Mouse (Mus musculus): ENCODE data around the gene BC005537.
"Not testable (repeated sequence)": the region's sequence is repeated elsewhere in the genome, so short reads cannot be mapped to it uniquely, and the experiment has no call there.

The BC005537 gene

DNA sequence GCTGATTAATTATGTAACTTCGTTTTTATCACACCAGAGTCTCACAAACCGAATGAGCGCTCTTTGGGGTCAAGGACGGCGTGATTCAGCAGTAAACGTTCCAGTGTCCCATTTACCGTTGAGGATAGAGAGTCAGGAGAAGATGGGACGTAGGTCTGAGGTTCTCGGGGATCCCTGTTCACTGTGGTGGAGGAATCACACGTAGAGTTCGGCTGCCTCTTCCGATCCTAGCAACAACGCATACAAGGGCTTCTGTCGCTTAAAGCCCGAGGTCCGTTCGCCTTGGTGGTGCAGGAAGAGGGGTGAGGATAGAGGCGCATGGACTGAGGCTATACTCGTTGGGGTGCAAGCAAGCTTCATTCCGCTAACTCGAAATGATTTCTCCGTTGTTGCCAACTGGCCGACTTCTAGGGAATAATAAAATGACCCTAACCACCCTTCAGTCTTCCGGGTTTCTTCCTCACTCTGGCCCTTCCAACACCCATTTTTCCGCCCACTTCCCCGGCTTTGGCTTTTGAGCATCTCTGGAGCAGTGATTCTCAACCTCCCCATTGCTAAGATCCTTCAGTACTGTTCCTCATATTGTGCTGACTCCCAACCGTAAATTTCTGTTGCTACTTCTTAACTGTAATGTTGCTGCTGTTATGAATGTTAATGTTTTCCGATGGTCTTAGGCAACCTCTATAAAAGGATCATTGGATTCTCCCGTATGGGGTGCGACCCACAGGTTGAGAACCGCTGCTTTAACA lies 1.4 kb upstream of the BC005537 start:
- in situ Hi-C loops (cut with MboI, MseI): no loop called here

- in situ Hi-C loops (cut with MboI, MseI): no loop called here
Observed at GRCm38 (mm10) chr13:24800674-24801307, 666 bp upstream of the BC005537 start.

DNA sequence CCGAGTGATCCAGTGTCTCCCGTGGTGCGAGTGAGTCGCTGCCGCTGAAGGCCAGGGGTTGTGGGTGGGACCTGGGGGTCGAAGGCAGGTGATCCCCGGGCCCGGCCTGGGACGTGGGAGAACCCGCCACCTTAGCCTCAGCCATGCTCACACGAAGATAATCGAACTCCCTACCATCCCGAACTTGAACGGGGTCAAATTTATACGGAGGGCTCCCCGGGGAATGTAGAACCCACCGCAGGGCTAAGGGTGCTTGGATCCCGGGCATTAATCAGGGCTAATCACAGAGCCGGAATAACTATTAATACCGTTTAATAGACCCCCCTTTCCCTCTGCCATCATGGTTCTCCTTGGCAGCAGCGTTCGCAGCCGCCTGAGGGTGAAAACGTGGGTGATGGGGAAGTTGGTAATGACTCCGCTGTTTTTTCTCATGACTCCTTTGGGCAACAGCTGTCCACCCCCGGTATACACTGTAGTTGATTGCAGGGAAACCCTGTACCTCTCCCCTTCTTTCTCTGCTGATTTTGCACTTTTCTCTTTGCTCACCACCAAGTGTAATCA lies 754 bp downstream of the BC005537 start:
- in situ Hi-C loops (cut with MboI, MseI): no loop called here

- in situ Hi-C loops (cut with MboI, MseI): no loop called here
Observed at GRCm38 (mm10) chr13:24803196-24803595, 1.7 kb downstream of the BC005537 start.

GRCm38 (mm10) chr13:24806079-24806478 lies 4.6 kb downstream of the BC005537 start:
- in situ Hi-C loops (cut with MboI, MseI): no loop called here

DNA sequence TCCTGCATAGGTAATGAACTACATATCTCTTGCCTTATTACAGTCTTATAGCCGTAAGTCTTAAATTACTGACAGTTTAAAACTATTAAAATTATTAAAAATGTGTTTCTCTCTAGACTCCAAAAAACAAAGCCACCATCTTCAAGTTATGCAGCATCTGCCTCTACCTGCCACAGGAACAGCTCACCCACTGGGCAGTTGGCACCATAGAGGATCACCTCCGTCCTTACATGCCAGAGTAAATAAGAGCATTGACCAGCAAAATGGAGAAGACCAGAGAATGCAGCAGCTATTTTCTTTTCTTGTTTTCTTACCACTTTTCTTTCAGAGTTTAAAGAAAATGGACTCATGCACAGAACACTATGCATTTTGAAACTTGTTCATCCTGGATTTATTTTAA lies 11.1 kb downstream of the BC005537 start:
- in situ Hi-C loops (cut with MboI, MseI): no loop called here

GRCm38 (mm10) chr13:24814616-24815015 lies 13.2 kb downstream of the BC005537 start:
- in situ Hi-C loops (cut with MboI, MseI): no loop called here

DNA sequence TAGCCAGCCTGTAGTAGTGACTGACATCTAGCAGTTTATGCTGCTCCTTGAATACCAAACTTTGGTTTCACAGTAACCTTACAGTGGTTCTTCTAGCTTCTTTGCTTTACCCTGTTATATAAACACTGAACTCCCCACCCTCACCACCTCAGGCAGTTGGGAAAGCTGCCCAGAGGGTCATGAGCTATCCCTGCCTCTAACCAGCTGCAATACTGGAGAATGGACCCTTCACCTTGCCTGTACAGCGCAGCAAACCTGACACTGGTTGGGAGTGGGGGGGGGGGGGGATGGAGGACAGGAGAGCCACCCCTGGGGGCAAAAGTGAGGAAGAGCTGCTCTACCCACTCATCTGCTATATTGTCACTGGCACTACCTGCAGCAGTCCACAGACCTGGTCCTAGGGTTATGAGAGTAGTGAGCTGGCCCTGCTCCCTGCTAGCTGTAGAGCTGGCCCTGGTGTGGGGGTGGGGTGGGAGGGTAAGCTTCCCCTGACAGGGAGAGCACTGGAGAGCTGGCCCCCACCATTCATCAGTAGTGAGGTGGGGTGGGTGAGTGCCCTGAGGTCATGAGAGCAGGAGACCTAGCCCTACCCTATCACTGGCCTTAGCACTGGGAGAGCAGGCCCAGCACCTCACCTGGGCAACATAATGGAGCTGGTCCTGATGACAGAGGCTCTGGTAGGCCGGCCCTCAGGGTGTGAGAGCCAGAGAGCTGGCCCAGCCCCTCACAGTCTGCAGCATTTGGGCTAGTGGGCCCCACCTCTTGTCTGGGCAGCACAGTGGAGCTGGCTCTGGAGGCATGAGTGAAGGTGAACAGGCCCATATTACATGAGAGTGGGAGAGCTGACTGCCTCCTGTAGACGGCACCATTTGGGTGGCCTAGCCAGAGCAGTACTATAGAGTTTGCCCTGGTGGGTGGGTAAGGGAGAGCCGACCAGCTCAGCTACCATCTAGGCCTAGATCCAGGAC lies 15.0 kb downstream of the BC005537 start:
- in situ Hi-C loops (cut with MboI, MseI): no loop called here

- in situ Hi-C loops (cut with MboI, MseI): no loop called here
Observed at GRCm38 (mm10) chr13:24819931-24820330, 18.5 kb downstream of the BC005537 start.

- in situ Hi-C loops (cut with MboI, MseI): no loop called here
Observed at GRCm38 (mm10) chr13:24822663-24823343, 21.3 kb downstream of the BC005537 start.

- in situ Hi-C loops (cut with MboI, MseI): no loop called here
Observed at GRCm38 (mm10) chr13:24824647-24825046, 23.2 kb downstream of the BC005537 start.

DNA sequence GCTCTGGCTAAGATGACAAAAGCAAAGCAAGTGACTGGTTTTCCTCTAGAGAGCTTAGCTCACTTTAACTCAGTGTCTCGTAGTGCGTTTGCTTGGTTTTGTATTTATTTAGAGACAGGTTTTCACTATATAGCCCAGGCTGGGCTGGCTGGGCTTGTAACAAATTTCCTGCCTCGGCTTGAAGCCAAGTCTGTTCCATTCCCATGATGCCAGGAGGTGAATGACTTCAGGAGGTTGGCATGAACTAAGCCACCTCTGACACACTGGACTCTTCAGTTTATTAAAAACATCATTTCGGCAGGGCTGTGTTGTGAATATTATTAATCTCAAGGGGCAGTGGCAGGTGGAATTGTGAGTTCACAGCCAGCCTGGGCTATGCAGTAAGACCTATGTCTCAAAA lies 24.1 kb downstream of the BC005537 start:
- in situ Hi-C loops (cut with MboI, MseI): no loop called here

GRCm38 (mm10) chr13:24826116-24826515 lies 24.7 kb downstream of the BC005537 start:
- in situ Hi-C loops (cut with MboI, MseI): no loop called here

DNA sequence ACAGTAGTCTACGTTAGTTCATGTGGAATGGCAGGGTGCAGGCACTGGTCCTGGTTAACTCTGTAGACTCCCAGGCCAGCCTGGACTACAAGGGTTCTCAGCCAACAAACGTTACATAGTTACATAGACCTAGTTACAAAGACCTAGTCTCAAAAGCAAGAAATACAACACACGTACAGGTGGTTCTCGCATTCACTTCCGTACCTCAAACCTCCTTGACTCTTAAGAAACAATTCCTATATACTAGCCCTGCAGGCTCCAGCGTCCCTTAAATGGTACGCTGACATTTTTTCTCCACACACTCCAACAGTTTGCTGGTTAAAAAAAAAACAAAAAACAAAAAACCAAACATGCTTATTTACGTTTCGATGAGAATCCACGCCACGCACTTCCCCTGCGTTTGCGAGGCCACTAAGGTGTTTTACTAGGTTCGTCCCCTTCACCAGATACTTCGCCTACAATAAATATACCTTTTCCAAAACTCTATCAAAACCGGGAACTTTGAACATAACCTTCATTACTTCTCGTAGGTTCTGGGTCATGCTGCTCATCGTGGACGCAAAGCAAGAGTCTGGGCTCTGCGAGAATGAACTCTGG lies 29.4 kb downstream of the BC005537 start:
- in situ Hi-C loops (cut with MboI, MseI): no loop called here

DNA sequence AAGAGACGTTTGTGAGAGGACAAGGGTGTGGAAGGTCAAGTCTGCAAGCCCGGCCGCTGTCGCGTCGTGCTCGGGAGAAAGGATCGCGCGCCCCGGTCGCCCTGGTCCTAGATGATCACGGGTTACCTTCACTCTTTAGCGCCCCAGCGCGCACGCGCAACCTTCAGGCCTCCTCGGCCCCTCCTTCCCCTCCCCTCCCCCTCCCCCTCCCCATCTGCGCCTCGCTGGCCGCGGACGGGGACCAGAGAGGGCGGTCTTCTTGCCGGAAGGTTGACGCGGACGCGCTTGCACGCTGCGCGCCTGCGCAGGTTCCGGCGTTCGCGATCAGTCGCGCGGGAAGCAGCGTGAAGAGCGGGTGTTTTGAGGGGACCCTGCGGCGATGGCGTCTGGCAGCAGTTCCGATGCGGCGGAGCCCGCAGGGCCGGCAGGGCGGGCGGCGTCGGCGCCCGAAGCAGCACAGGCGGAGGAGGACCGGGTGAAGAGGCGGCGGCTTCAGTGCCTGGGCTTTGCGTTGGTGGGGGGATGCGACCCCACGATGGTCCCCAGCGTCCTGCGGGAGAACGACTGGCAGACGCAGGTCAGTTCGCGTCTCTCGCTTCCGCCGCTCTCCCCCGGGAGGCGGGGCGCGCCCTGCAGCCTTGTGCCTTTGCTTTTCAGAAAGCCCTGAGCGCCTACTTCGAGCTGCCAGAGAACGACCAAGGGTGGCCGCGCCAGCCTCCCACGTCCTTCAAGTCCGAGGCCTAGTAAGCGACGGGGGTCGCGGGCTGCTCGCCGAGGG lies 30.1 kb downstream of the BC005537 start, which contains the start of the genes Acot13 and Tdp2:
Acot13 (minus strand) TSS at position 188 of the 778 bp plus-strand sequence.
Tdp2 (plus strand) TSS at position 327 of the 778 bp plus-strand sequence.
- in situ Hi-C loops (cut with MboI, MseI): no loop called here

DNA sequence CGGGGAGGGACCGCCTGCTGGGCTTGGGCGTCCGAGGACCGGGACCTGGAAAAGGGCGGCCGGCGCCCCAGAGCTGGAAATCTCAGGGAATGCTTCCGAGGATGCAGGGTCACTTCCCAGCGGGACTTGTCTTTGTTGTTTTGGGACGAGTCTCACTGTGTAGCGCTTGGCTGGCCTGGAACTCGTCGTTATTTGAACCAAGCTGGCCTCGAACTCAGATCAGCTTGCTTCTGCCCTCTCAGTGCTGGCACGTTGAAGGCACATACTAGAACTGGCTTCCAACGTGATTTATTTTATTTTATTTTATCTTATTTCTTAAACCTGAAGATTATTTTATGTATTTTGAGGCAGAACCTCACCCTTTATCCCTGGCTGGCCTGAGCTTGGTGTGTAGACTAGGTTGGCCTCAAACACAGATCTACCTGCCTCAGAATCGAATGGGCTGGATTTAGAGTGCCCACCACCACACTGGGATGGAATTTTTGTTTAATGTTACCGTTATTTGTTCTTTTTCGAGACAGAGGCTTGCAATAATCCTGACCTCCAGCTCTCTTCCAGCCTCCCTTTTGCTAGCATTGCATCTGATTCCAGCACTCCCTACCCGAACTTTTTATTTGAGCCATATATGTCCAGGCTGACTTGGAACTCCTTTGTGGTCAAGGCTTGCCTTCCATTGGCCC lies 30.8 kb downstream of the BC005537 start:
- in situ Hi-C loops (cut with MboI, MseI): no loop called here

DNA sequence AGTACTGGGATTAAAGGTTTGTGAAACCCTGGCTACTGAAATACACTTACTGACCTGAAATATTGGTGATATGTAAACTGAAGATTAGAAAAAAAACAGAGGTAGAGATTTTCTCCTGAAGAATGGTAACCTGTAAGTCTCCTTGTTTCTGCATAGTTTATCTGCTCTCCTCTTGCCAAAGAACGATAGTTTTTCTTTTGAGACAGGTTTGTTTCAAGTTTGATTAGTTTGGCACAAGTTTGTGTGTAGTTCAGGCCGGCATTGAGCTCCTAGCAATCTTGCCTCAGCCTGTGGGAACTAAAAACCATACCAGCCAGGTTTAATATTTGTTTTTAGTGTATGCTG lies 31.3 kb downstream of the BC005537 start:
- in situ Hi-C loops (cut with MboI, MseI): no loop called here

- in situ Hi-C loops (cut with MboI, MseI): not testable (repeated sequence)
Observed at GRCm38 (mm10) chr13:24837765-24838164, 36.3 kb downstream of the BC005537 start.

DNA sequence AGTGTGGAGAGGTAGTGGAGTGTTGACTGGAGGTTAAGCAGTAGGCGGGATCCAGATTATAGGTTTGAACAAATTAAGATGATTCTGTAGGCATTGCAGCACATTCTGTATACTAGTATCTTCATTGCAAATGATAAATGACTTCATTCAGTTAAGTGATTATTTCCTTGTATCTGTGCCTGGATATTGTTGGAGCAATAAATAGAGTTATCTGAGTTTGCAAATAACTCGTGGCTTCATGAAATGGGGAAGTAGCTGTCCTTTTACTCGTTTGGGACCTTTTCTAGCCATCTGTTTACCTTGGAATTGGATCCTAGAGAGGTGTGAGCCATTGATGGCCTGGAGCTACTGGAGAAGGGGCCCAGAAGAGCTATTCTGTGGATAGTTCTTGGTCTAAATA lies 38.4 kb downstream of the BC005537 start:
- in situ Hi-C loops (cut with MboI, MseI): no loop called here

Measured in T-helper 17 cell (primary cell).